Mouse (Mus musculus): ENCODE measurements around the gene Golgb1. TPM values are rescaled to one million over a fixed set of nuclear protein-coding genes. Genes with fewer than 3 reads are reported as not detected.
"Not testable (repeated sequence)": the region's sequence is repeated elsewhere in the genome, so short reads cannot be mapped to it uniquely, and the experiment has no call there.

Gene Golgb1
- polyA plus RNA-seq (2012; fragmentation: generic; extraction: Trizol): 14.3 TPM

DNA sequence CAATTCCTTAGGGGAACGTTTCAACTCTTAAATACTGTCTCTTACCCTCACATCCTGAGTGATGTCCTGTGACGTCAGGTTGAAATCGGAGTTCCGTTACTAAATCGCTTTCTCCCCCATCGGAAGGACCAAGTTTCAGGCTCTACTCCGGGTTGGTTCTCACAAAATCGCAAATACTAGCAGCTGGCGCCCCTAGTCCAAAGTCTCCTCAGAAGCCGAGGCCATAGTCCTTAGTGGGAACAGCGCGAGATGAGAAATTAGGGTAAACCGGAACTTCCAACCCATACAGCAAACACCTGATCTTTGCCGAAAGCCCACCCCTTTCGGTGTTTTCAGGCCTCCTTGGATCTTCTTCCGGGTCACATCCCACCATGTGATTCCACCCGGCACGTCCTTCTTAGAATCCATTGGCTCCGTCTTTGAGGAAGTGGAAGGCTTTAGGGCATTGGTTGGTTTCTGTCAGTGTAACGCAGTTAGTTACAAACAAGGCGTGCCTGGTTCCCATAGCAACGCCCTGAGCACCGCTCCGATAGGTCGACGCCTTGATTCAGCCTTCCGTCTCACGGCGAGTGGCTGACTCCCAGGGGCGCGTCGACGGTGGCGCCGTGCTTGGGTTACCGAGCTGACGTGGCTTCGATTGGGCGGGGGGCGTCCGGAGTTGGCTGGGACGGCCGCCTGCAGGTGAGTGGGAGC is at the start of gene Golgb1, which contains the start of gene Eaf2:
Gene Golgb1, plus strand, starts transcription at position 558 of the 693 bp plus-strand sequence.
Gene Eaf2, minus strand, starts transcription at position 421 of the 693 bp plus-strand sequence.
- H3K4me2 ChIP-seq (ENCODE audit: low read depth): peak within 1 kb of the TSS; percentile 78
- peak within 1 kb of the TSS; percentile 50 for H3ac ChIP-seq (ENCODE audit: control insufficient read depth, insufficient read length)
- H3K79me2 ChIP-seq (ENCODE audit: control insufficient read depth, insufficient read depth): peaks cover 42% of the 10 kb centered on the region
- H3K27me3 ChIP-seq (ENCODE audit: control insufficient read depth, insufficient read depth, insufficient read length): no peaks in the 10 kb centered on the region
- TF ChIP-seq USF1 (IDR thresholded peaks at IDR 0.05; ENCODE audit: low read depth): peak; percentile 100
- peak; percentile 48 for TF ChIP-seq POLR2AphosphoS2 (IDR thresholded peaks at IDR 0.05; ENCODE audit: insufficient read length, low read depth)
- TF ChIP-seq POLR2A (IDR thresholded peaks at IDR 0.05; ENCODE audit: insufficient read length, low read depth): peak; percentile 84
- TF ChIP-seq TCF12 (IDR thresholded peaks at IDR 0.05; ENCODE audit: insufficient read depth, poor library complexity, severe bottlenecking): no peak
- TF ChIP-seq SRF (IDR thresholded peaks at IDR 0.05; ENCODE audit: control insufficient read depth, insufficient read length, low read depth): no peak
- no peak for TF ChIP-seq E2F4 (IDR thresholded peaks at IDR 0.05; ENCODE audit: insufficient read depth)
- no peak for TF ChIP-seq CEBPB (IDR thresholded peaks at IDR 0.05; ENCODE audit: insufficient read depth, poor library complexity, severe bottlenecking)
- no peak for TF ChIP-seq TCF3 (IDR thresholded peaks at IDR 0.05; ENCODE audit: insufficient read length, low read depth)
- TF ChIP-seq MYOD1 (IDR thresholded peaks at IDR 0.05; ENCODE audit: control insufficient read depth in 1 of 3, insufficient read length in 2 of 3, low read depth in 2 of 3): no peak
- peak; percentile 74 for TF ChIP-seq MAX (IDR thresholded peaks at IDR 0.05; ENCODE audit: low read depth)
- peaks cover 10% of the 10 kb centered on the region for H3K36me3 ChIP-seq (ENCODE audit: control insufficient read depth, insufficient read depth)
- H3K4me3 ChIP-seq: peak within 1 kb of the TSS; percentile 52

DNA sequence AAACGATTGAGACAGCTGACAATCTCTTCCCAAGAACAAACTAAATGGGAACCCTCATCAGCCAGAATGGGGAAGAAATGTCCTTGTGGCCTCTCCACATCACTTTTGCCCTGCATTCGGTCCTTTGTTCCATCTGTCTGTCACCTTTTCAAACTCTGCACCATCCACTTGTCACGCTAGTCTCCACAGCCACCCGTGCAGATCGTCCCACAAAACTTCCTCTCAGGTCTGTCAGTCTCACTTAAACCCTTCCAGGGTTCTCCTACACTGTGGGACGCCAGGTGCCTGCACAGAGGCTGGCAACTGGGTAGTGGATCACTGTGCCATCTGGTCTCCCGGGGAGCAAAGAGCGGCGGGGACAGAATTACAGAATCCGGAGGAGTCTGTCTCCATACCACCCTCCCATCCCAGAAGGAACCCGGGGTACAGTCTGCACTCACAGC is 47.3 kb upstream of the Golgb1 start:
- peak overlapping the region; percentile 84 for H3K4me2 ChIP-seq (ENCODE audit: low read depth)
- H3K27me3 ChIP-seq (ENCODE audit: control insufficient read depth, insufficient read depth, insufficient read length): no peaks in the 10 kb centered on the region
- peaks cover 10% of the 10 kb centered on the region for H3K79me2 ChIP-seq (ENCODE audit: control insufficient read depth, insufficient read depth)
- peak overlapping the region; percentile 37 for H3ac ChIP-seq (ENCODE audit: control insufficient read depth, insufficient read length)
- TF ChIP-seq TCF12 (IDR thresholded peaks at IDR 0.05; ENCODE audit: insufficient read depth, poor library complexity, severe bottlenecking) (no peak), USF1 (IDR thresholded peaks at IDR 0.05; ENCODE audit: low read depth) (no peak), SRF (IDR thresholded peaks at IDR 0.05; ENCODE audit: control insufficient read depth, insufficient read length, low read depth) (no peak), MYOD1 (IDR thresholded peaks at IDR 0.05; ENCODE audit: control insufficient read depth in 1 of 3, insufficient read length in 2 of 3, low read depth in 2 of 3) (no peak), REST (IDR thresholded peaks at IDR 0.05; ENCODE audit: insufficient read depth, insufficient read length) (no peak), TCF3 (IDR thresholded peaks at IDR 0.05; ENCODE audit: insufficient read length, low read depth) (no peak), E2F4 (IDR thresholded peaks at IDR 0.05; ENCODE audit: insufficient read depth) (no peak), POLR2AphosphoS2 (IDR thresholded peaks at IDR 0.05; ENCODE audit: insufficient read length, low read depth) (no peak), MYOG (IDR thresholded peaks at IDR 0.05; ENCODE audit: control insufficient read depth in 1 of 3, insufficient read depth in 1 of 3, insufficient read length in 2 of 3, low read depth in 2 of 3) (no peak), CEBPB (IDR thresholded peaks at IDR 0.05; ENCODE audit: insufficient read depth, poor library complexity, severe bottlenecking) (no peak)
- no peaks in the 10 kb centered on the region for H3K36me3 ChIP-seq (ENCODE audit: control insufficient read depth, insufficient read depth)
- H3K4me3 ChIP-seq: peak overlapping the region; percentile 59

DNA sequence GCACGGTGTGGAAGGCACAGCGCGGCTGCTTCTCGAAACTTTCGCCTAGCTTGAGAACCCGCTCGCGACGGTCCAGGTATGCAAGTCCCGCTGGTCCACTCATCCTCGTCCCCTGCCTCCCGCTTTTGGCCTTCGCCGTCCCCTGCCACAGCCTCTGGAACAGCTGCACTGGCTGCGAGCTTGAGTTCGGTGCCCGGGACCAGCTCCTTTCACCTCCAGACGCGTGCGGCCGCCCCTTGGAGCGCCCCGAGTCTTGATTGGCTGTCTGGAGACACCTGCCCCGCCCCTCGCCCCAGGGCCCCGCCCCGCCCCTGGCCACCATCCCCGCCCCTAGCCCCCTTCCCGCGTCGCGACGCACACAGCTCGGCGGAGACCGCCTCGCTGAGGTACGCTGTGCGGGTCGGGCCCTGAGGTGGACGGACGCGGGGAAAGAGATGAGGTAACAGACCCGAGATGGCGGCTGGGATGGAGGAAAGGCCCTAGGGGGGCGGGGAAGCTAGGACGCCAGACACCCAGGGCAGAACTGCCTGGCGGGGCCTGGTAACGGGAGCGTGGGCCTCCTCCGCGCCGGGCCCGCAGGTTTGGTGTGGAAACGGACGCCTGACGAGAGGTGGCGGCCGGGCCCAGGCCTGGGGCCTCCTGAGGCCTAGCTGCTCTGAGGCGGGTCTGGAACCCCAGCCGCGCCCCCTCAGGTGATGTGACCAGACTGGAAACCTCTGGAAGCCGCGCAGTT is 46.7 kb upstream of the Golgb1 start, which contains the start of gene Iqcb1:
Gene Iqcb1, plus strand, starts transcription at position 332 of the 733 bp plus-strand sequence.
- TF ChIP-seq REST (IDR thresholded peaks at IDR 0.05; ENCODE audit: insufficient read depth, insufficient read length): no peak
- no peak for TF ChIP-seq TCF12 (IDR thresholded peaks at IDR 0.05; ENCODE audit: insufficient read depth, poor library complexity, severe bottlenecking)
- peak in 2 of 3 experiments; percentile 62 to 68 for TF ChIP-seq MYOG (IDR thresholded peaks at IDR 0.05; ENCODE audit: control insufficient read depth in 1 of 3, insufficient read depth in 1 of 3, insufficient read length in 2 of 3, low read depth in 2 of 3)
- TF ChIP-seq MYOD1 (IDR thresholded peaks at IDR 0.05; ENCODE audit: control insufficient read depth in 1 of 3, insufficient read length in 2 of 3, low read depth in 2 of 3): peak in 2 of 3 experiments; percentile 64 to 76
- no peak for TF ChIP-seq CEBPB (IDR thresholded peaks at IDR 0.05; ENCODE audit: insufficient read depth, poor library complexity, severe bottlenecking)
- no peak for TF ChIP-seq E2F4 (IDR thresholded peaks at IDR 0.05; ENCODE audit: insufficient read depth)
- peak; percentile 69 for TF ChIP-seq POLR2A (IDR thresholded peaks at IDR 0.05; ENCODE audit: insufficient read length, low read depth)
- TF ChIP-seq TCF3 (IDR thresholded peaks at IDR 0.05; ENCODE audit: insufficient read length, low read depth): no peak
- TF ChIP-seq USF1 (IDR thresholded peaks at IDR 0.05; ENCODE audit: low read depth): no peak
- TF ChIP-seq SRF (IDR thresholded peaks at IDR 0.05; ENCODE audit: control insufficient read depth, insufficient read length, low read depth): no peak
- no peak for TF ChIP-seq MAX (IDR thresholded peaks at IDR 0.05; ENCODE audit: low read depth)
- peak; percentile 41 for TF ChIP-seq POLR2AphosphoS2 (IDR thresholded peaks at IDR 0.05; ENCODE audit: insufficient read length, low read depth)
- Histone ChIP-seq H3K4me3 (peak within 1 kb of the TSS; percentile 59), H3K4me2 (ENCODE audit: low read depth) (peak within 1 kb of the TSS; percentile 84), H3K27me3 (ENCODE audit: control insufficient read depth, insufficient read depth, insufficient read length) (no peaks in the 10 kb centered on the region), H3K79me2 (ENCODE audit: control insufficient read depth, insufficient read depth) (peaks cover 10% of the 10 kb centered on the region), H3K36me3 (ENCODE audit: control insufficient read depth, insufficient read depth) (no peaks in the 10 kb centered on the region), H3ac (ENCODE audit: control insufficient read depth, insufficient read length) (peak within 1 kb of the TSS; percentile 37)

DNA sequence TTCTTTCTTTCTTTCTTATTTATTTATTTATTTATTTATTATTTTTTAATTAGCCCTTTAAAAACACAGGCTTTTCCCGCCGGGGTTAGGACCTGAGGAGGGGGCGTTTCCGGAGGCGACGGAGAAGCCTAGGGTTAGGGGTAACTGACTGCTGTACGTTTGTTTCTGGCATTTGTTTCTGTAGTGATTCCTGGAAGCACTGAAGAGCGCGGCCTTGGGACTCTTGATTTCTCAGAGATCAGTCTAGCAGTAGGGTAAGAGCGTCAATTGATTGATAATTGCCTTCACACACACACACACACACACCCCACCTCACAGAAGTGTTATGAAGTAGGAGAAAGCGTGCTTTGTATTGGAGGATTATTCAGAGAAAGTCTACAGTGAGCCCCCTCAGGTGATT is 46.1 kb upstream of the Golgb1 start:
- no peak for TF ChIP-seq MYOD1 (IDR thresholded peaks at IDR 0.05; ENCODE audit: control insufficient read depth in 1 of 3, insufficient read length in 2 of 3, low read depth in 2 of 3)
- TF ChIP-seq REST (IDR thresholded peaks at IDR 0.05; ENCODE audit: insufficient read depth, insufficient read length): no peak
- no peak for TF ChIP-seq POLR2A (IDR thresholded peaks at IDR 0.05; ENCODE audit: insufficient read length, low read depth)
- no peak for TF ChIP-seq TCF12 (IDR thresholded peaks at IDR 0.05; ENCODE audit: insufficient read depth, poor library complexity, severe bottlenecking)
- peak overlapping the region; percentile 59 for H3K4me3 ChIP-seq
- peak overlapping the region; percentile 78 for H3K4me2 ChIP-seq (ENCODE audit: low read depth)
- peaks cover 10% of the 10 kb centered on the region for H3K79me2 ChIP-seq (ENCODE audit: control insufficient read depth, insufficient read depth)
- H3K27me3 ChIP-seq (ENCODE audit: control insufficient read depth, insufficient read depth, insufficient read length): no peaks in the 10 kb centered on the region
- H3ac ChIP-seq (ENCODE audit: control insufficient read depth, insufficient read length): peak overlapping the region; percentile 37
- no peaks in the 10 kb centered on the region for H3K36me3 ChIP-seq (ENCODE audit: control insufficient read depth, insufficient read depth)

DNA sequence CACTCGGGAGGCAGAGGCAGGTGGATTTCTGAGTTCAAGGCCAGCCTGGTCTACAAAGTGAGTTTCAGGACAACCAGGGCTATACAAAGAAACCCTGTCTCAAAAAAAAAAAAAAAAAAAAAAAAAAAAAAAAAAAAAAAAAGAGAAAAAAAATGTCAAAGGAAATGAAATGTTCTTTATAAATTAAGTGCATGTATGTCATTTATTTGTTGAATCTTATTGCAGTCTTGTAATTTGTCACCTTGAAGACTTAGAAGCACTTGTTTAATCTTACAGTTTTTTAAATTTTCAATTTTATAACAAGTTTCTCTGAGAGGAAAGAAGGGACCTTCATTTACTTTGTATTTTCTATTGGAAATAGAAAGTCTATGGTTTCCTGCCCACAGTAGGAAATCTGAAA is 28.0 kb upstream of the Golgb1 start:
- not testable (repeated sequence) for H3K27me3 ChIP-seq (ENCODE audit: control insufficient read depth, insufficient read depth, insufficient read length)

More for the DNA sequence above, 28.0 kb upstream of the Golgb1 start:
- not testable (repeated sequence) for H3K4me3 ChIP-seq; H3K4me2 ChIP-seq (ENCODE audit: low read depth); H3ac ChIP-seq (ENCODE audit: control insufficient read depth, insufficient read length); H3K79me2 ChIP-seq (ENCODE audit: control insufficient read depth, insufficient read depth)
- peaks cover 38% of the 10 kb centered on the region for H3K36me3 ChIP-seq (ENCODE audit: control insufficient read depth, insufficient read depth)
